Mouse (Mus musculus) telencephalon, adult 2 months (tissue): ENCODE measurements at regions not wholly inside any gene's neighbourhood (a gene's known extent, or its start where the extent isn't known, plus 50 kb on each side); places are given as distances from the start of the nearest gene placed in this dataset.

Source experiments
- DNase-seq: peaks from one replicate; pipeline ENCODE4 v3.0.0-alpha.2; 2011; ENCODE audit warnings: low read depth, low spot score

DNA sequence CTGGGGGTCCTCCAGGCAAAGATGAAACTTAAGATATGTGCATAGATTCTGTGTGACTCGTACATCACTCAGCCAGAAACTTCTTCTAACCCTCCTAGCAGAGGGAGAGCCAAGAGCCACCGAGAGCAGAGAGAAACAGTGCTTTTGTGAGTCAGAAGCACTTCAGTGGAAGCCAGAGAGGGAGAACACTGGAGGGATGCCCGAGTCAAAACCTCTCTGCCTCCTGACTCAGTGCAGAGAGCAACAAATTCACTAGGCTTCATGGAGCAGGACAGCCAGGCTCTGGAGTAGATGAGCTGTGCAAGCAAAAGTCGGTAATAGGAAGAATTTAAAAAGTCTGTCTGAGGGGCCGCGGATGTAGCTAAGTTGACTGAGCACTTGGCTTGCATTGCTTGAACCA, 245.0 kb downstream of the Sox9 start:
- no peak for DNase-seq

DNA sequence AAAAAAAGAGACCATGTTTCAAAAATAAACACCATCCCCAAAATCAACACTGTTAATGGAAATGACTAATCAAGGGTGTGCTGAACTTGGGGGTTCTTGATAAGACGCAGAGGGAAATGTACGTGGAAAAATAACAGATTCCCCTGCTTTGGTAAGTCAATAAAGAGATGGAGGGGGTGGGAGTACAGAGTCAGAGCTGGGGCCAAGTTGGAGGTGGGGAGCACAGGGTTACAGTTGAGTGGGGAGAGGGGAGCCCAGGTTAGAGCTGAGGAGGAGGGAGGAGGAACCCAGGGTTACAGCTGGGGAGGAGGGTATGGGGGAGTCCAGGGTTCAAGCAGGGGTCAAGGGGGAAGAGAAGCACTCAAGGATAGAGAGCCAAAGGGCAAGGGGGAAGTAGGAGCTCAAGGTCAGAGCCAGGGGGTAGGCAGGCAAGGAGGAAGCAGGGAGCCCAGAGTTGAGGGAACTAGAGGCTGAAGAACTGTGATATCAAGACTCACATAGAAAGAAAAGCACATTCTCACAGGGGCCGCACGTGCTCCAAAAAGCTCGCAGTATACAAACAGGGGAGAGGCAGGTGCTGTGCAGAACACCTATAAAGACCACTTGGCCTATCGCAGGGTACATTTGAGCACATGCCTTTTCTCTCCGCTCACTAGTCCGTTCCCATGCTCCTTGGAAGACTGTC, 246.4 kb downstream of the Sox9 start:
- no peak for DNase-seq

DNA sequence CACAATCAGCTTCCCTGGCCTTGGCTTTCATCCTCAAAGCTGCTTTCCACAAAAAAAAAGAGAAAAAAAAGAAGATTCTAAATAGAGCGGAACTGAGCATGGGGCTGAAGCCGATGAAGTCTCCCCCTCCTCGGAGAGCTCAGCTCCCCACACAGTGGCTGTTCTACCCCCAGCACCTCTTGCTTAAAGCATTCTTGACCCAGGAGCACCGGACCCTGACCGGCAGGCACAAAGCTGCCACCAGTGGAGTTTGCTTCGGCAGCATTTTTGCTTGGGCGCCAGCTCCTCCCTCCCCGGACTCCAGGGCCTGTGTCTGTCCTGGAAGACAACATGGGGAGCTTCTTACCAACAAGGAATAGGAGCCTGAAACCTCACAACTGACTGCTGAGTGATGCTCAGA, 249.4 kb downstream of the Sox9 start:
- DNase-seq, result no peak

DNA sequence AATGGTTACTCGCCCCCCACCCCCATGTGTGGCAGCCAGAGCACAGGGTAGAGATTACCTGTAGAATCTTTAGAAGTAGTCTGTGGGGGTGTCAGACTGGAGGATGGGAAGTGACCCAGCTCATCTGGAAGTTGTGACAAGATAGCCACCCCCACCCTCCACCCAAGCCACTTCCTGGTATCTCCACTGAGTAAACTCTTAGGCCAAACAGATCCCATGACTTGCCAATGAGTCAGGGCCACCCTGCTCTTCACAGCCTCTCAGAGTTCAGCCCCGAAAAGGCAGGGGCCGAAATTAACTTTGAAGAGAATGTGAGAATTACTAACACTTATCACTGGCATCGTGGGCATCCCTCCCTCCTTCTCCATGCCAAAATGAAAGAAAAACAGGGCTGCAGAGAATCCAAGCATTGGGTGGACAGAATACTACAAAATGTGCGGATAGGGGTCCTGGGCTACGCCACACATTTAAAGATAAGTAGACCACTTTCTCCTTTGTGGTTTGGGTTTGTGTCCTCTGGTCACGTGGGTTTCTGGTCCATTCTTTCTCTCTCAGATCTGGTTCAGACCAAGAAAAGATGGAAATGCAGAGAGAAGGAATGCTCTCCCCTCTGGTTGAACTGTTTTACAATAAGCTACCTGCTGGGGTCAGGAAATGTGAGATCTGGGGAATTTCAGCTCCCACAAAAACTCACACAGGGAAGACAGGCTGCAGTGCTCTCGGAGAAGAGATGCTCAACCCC, 250.6 kb downstream of the Sox9 start:
- DNase-seq, result no peak

- no peak for DNase-seq
These were observed 252.9 kb downstream of the Sox9 start for GRCm38 (mm10) chr11:113034911-113035310.

- no peak for DNase-seq
These were observed 255.7 kb downstream of the Sox9 start for GRCm38 (mm10) chr11:113037736-113038135.

GRCm38 (mm10) chr11:113042710-113043109, 260.7 kb downstream of the Sox9 start:
- no peak for DNase-seq

DNA sequence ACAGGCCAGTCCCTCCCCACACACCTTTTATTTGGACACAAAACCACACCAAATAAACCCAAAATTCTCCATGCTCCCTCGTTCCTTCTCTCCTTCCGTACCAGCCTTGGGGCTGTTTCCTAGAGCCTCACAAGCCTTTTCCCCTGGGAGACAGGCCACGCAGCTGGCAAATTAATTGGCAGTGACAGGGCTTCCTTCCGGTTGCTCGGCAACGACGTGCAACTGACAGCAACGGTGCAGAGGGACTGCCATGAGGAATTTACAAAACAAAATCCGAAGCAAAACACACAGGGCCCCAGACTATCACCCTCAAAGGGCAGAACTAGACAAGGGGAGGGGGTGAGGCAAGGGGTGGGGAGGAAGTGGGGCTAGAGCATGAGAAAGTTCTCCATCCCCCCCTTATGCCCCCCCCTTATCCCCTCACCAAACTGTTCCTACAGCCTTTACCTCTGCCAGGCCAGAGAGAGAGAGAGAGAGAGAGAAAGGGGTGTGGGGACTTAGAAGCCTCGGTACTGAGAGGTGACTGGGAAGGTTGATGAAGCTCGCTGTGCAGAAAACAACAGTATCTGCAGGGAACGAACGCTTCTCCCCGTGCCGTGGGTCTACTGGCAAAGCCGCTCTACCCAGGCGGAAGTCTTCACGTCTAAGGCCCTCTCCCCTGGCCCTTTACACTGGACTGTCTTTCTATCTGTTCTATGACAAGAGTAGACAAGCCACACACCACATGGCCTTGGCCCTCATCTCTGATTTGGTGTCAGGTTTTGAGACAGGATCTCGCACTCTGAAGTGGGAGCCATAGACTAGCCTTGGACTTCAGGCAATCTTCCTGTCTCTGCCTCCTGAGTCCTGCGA, 264.4 kb downstream of the Sox9 start:
- DNase-seq, result no peak

DNA sequence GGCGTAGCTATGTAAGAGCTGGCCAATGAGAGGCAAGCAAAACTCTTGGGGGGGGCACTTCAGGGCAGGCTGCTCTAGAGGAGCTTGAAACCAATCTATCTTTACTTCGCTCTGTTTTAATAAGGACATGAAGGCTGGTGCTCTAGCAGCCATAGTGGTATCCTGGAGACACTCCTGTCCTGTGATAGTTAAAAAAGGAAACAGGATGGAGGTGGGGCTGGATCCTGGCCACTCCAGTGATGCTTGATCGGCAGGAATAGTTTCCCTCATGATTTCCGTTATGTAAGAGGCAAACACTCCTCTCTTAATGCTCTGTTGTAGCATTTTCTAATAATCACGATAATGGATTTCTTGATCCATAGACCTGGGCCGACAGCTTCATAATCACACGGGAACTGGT, 266.1 kb downstream of the Sox9 start:
- DNase-seq, result peak; percentile 29

DNA sequence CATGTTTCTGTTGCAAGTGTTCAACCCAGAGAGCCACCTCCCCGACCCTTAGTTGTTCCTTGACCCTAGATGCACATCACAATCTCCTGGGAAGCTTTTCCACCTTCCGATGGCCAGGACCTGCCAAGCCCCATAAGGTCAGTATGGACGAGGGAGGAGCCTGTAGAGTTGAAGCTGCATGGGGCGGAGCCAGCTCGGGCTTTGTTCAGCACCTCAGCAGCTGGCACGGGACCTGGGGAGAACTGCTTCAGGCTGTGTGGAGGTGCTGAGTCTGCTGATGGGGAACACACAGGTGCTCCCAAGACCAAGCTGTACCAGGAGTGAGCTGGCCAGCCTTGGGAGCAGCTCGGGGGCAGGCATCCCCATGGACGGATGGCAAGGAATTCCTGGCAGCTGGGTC, 267.6 kb downstream of the Sox9 start:
- no peak for DNase-seq

GRCm38 (mm10) chr11:113052536-113052935, 270.5 kb downstream of the Sox9 start:
- no peak for DNase-seq

- DNase-seq, result no peak
These were observed 274.1 kb downstream of the Sox9 start for GRCm38 (mm10) chr11:113056042-113056632.

DNA sequence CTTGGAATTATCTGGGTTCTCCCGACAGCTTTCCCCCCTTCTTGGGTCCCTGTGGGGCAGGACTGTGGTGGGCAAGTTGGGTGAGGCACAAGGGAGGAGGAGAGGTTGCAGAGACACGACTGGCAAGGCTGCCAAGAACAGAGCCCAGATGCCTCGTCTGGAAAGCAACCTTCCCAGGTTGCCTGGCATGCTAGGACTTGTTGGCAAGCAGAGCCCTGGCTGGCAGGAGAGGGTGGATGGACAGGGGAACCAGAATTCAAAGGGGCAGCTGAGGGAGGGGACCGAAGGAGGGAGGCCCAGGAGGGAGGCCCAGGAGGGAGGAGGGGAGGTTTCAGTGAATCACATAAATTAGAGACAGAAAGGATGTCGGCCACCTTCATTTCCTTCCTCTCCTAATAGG, 274.8 kb downstream of the Sox9 start:
- DNase-seq, result no peak

GRCm38 (mm10) chr11:113070365-113070764, 288.3 kb downstream of the Sox9 start:
- no peak for DNase-seq

- DNase-seq, result no peak
These were observed 289.9 kb downstream of the Sox9 start for GRCm38 (mm10) chr11:113071942-113072341.

- no peak for DNase-seq
These were observed 292.3 kb downstream of the Sox9 start for GRCm38 (mm10) chr11:113074328-113074727.

GRCm38 (mm10) chr11:113076371-113076770, 294.3 kb downstream of the Sox9 start:
- no peak for DNase-seq

GRCm38 (mm10) chr11:113080311-113080710, 298.3 kb downstream of the Sox9 start:
- DNase-seq, result no peak

DNA sequence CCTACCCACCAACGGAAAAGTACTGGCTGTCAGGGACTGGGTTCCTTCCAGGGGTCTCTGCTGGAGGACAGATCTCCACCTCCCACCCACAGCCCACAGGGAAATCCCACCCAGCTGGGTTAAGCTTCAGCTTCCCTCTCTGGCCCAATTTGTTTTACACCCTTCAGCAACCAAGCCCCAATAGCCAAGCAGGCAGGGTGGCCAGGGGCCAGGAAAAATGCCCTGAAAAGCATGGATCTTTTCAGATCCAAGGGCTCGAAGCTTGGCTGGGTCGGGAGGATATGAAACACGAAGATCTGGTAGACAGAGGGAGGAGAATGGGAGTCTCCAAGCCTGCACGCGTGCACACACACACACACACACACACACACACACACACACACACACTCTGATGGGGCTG, 302.4 kb downstream of the Sox9 start:
- DNase-seq, result no peak

DNA sequence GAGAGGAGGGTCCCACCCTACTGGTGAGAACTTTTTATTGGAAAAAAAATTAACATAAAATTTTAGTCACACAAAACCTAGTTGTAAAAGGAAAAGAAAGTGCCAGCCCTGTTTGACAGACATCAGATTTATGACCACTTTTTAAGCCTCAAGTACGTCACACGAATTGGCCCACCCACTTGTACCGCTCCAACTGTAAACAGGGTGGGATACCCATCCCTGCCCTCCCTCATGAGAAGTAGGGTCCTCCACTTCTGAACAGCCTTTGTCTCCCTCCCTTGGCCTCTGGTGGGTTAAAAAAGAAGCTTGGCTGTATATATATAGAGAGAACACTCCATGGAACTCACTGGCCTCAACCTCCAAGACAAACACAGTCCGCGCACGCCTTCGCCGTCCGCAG, 303.5 kb downstream of the Sox9 start:
- DNase-seq, result no peak

- no peak for DNase-seq
These were observed 305.1 kb downstream of the Sox9 start for GRCm38 (mm10) chr11:113087084-113087483.
